Mouse (Mus musculus) liver, embryonic 14.5 days (tissue): ENCODE measurements at regions not wholly inside any gene's neighbourhood (a gene's known extent, or its start where the extent isn't known, plus 50 kb on each side); places are given as distances from the start of the nearest gene placed in this dataset.

Source experiments
- ATAC-seq: fragments of 200-750 bp; cut with Nextera tagmentation; 2 replicates; pipeline ENCODE4 v1.8.0; 2017; ENCODE audit warnings: moderate number of reproducible peaks, mild to moderate bottlenecking, moderate library complexity; ENCODE audit not compliant: insufficient read depth
- DNase-seq, 3 experiments: peaks; one replicate each; pipeline ENCODE4 v3.0.0-alpha.2; 2012 to 2013; ENCODE audit warnings: low read depth in 3 of 3, low spot score in 3 of 3
- H3K27ac ChIP-seq: fragments of 300-500 bp; sonication (generic); 2 replicates; pipeline ENCODE4 v1.5.1; 2014; ENCODE audit warnings: moderate library complexity, mild to moderate bottlenecking, control low read depth, inconsistent platforms
- H3K27me3 ChIP-seq: fragments of 300-500 bp; sonication (generic); 2 replicates; pipeline ENCODE4 v1.6.1; 2014; ENCODE audit warnings: mild to moderate bottlenecking, low read length, moderate library complexity; ENCODE audit not compliant: control insufficient read depth, insufficient read depth
- H3K36me3 ChIP-seq: fragments of 300-500 bp; sonication (generic); replicated peaks from 2 replicates; pipeline ENCODE4 v1.6.1; 2014; ENCODE audit warnings: low read depth; ENCODE audit not compliant: control insufficient read depth, insufficient read depth
- H3K4me1 ChIP-seq, 2 experiments: fragments of 200-500 bp in 1 of 2; fragments of 300-500 bp in 1 of 2; sonication (generic) in 1 of 2; replicated peaks; 2 replicates each; pipeline ENCODE4 v1.6.1; 2012 to 2014; ENCODE audit warnings: antibody characterized with exemption in 1 of 2, inconsistent platforms in 1 of 2, low read length in 1 of 2; ENCODE audit not compliant: control insufficient read depth in 2 of 2, insufficient read depth in 2 of 2
- H3K4me2 ChIP-seq: fragments of 300-500 bp; sonication (generic); 2 replicates; pipeline ENCODE4 v1.6.1; 2014; ENCODE audit warnings: low read depth, mild to moderate bottlenecking, control low read depth, moderate library complexity
- H3K4me3 ChIP-seq, 2 experiments: fragments of 200-500 bp in 1 of 2; fragments of 300-500 bp in 1 of 2; sonication (generic) in 1 of 2; 2 replicates each; pipeline ENCODE4 v1.5.1; 2012 to 2014; ENCODE audit warnings: low read depth in 2 of 2, low read length in 2 of 2, mild to moderate bottlenecking in 2 of 2, control low read depth in 1 of 2, inconsistent platforms in 1 of 2, moderate library complexity in 1 of 2; ENCODE audit not compliant: insufficient read depth in 1 of 2
- H3K9ac ChIP-seq: fragments of 300-500 bp; sonication (generic); replicated peaks from 2 replicates; pipeline ENCODE4 v1.6.1; 2014; ENCODE audit warnings: mild to moderate bottlenecking, control low read depth, moderate library complexity
- H3K9me3 ChIP-seq: fragments of 300-500 bp; sonication (generic); 2 replicates; pipeline ENCODE4 v1.6.1; 2016; ENCODE audit warnings: low read length, mixed read lengths; ENCODE audit not compliant: control insufficient read depth
- CTCF ChIP-seq: IDR thresholded peaks from 2 replicates; pipeline ENCODE4 v1.5.1; 2016; ENCODE audit warnings: antibody characterized with exemption, low read depth, control low read depth
- EP300 ChIP-seq: IDR thresholded peaks from 2 replicates; pipeline ENCODE4 v1.6.1; 2016; ENCODE audit warnings: antibody characterized with exemption, low read depth
- WGBS: fragments of 180-500 bp; shearing (Covaris S2); extraction: QIAGEN DNeasy Blood & Tissue Kit; methylation state at CpG from one replicate; pipeline ENCODE4 v1.1.7; 2014; ENCODE audit not compliant: insufficient replicate concordance; 5-methylcytosine and 5-hydroxymethylcytosine counted together

- H3K27ac ChIP-seq: no peak overlapping the region
- H3K4me3 ChIP-seq: no peak overlapping the region
- no peaks in the 10 kb centered on the region for H3K4me1 ChIP-seq
- no peak for DNase-seq
- H3K4me2 ChIP-seq: no peak overlapping the region
- H3K9ac ChIP-seq: no peak overlapping the region
- no peaks in the 10 kb centered on the region for H3K36me3 ChIP-seq
- WGBS: 31% methylated on average over 3 of the region's 3 CpGs
- TF ChIP-seq CTCF (no peak), EP300 (no peak)
- H3K27me3 ChIP-seq: no peaks in the 10 kb centered on the region
- ATAC-seq: no peak
- no peaks in the 10 kb centered on the region for H3K9me3 ChIP-seq
These were observed 2124.1 kb upstream of the Lrrc6 start for GRCm38 (mm10) chr15:68624831-68625230.

- Histone ChIP-seq H3K4me3 (no peak overlapping the region), H3K36me3 (no peaks in the 10 kb centered on the region), H3K9ac (no peak overlapping the region), H3K27ac (no peak overlapping the region), H3K4me2 (no peak overlapping the region), H3K4me1 (no peaks in the 10 kb centered on the region), H3K9me3 (no peaks in the 10 kb centered on the region), H3K27me3 (no peaks in the 10 kb centered on the region)
- TF ChIP-seq CTCF: no peak
- no peak for TF ChIP-seq EP300
- DNase-seq (no peak), ATAC-seq (no peak)
- 53% methylated on average over 6 of the region's 6 CpGs for WGBS
These were observed 2119.9 kb upstream of the Lrrc6 start for GRCm38 (mm10) chr15:68620417-68621214.

GRCm38 (mm10) chr15:68606110-68606791 lies 2105.5 kb upstream of the Lrrc6 start:
- no peak for TF ChIP-seq CTCF
- TF ChIP-seq EP300: no peak
- no peaks in the 10 kb centered on the region for H3K4me1 ChIP-seq
- H3K4me3 ChIP-seq: no peak overlapping the region
- no peak overlapping the region for H3K9ac ChIP-seq
- no peaks in the 10 kb centered on the region for H3K9me3 ChIP-seq
- H3K27me3 ChIP-seq: no peaks in the 10 kb centered on the region
- DNase-seq (no peak), ATAC-seq (no peak)
- no peak overlapping the region for H3K4me2 ChIP-seq
- H3K36me3 ChIP-seq: no peaks in the 10 kb centered on the region
- H3K27ac ChIP-seq: no peak overlapping the region
- WGBS: 48% methylated on average over 8 of the region's 8 CpGs

- DNase-seq (no peak), ATAC-seq (no peak)
- WGBS: 33% methylated on average over 2 of the region's 2 CpGs
- H3K27me3 ChIP-seq: no peaks in the 10 kb centered on the region
- TF ChIP-seq CTCF (no peak), EP300 (no peak)
- no peak overlapping the region for H3K9ac ChIP-seq
- H3K36me3 ChIP-seq: no peaks in the 10 kb centered on the region
- H3K4me1 ChIP-seq: no peaks in the 10 kb centered on the region
- H3K27ac ChIP-seq: no peak overlapping the region
- H3K4me3 ChIP-seq: no peak overlapping the region
- no peaks in the 10 kb centered on the region for H3K9me3 ChIP-seq
- no peak overlapping the region for H3K4me2 ChIP-seq
These were observed 2104.8 kb upstream of the Lrrc6 start for GRCm38 (mm10) chr15:68605478-68605877.

- no peak for ATAC-seq
- no peak for TF ChIP-seq CTCF
- TF ChIP-seq EP300: no peak
- WGBS: 55% methylated on average over 4 of the region's 4 CpGs
These were observed 2081.5 kb upstream of the Lrrc6 start for GRCm38 (mm10) chr15:68582177-68582576.

More at GRCm38 (mm10) chr15:68582177-68582576, 2081.5 kb upstream of the Lrrc6 start:
- Histone ChIP-seq H3K36me3 (no peaks in the 10 kb centered on the region), H3K27me3 (no peaks in the 10 kb centered on the region), H3K9ac (no peak overlapping the region), H3K27ac (no peak overlapping the region), H3K4me1 (no peaks in the 10 kb centered on the region), H3K4me3 (no peak overlapping the region), H3K9me3 (no peaks in the 10 kb centered on the region), H3K4me2 (no peak overlapping the region)
- DNase-seq: no peak
